Mouse (Mus musculus) kidney, adult 2 months (tissue): ENCODE measurements at regions not wholly inside any gene's neighbourhood (a gene's known extent, or its start where the extent isn't known, plus 50 kb on each side); places are given as distances from the start of the nearest gene placed in this dataset.

Experiments used
- CTCF ChIP-seq: fragments of 200-500 bp; conservative IDR thresholded peaks from 2 replicates; pipeline ENCODE4 v1.5.1; 2011; ENCODE audit warnings: low read depth, mild to moderate bottlenecking, control low read depth, low read length, moderate library complexity, mixed read lengths; ENCODE audit not compliant: insufficient read depth, insufficient read length
- POLR2A ChIP-seq: fragments of 200-500 bp; IDR thresholded peaks from one replicate; pipeline ENCODE4 v1.6.1; 2011; ENCODE audit warnings: low read depth, low read length, control low read depth

- no peak for TF ChIP-seq POLR2A
- no peak for TF ChIP-seq CTCF
These were observed 407.4 kb upstream of the Intu start for GRCm38 (mm10) chr3:40123558-40124236.
